Mouse (Mus musculus) lung, postnatal 36 days (tissue): Measurements from ENCODE around the gene Cyp2c65.

ENCODE experiments used
- DNase-seq: peaks from one replicate; pipeline ENCODE4 v3.0.0; 2022; ENCODE audit warnings: mixed read lengths

Gene Cyp2c65

GRCm38 (mm10) chr19:39060719-39061118 is at the start of gene Cyp2c65:
Gene Cyp2c65 (plus strand): TSS chr19:39061015.
- no peak for DNase-seq

GRCm38 (mm10) chr19:39057928-39058327 is 2.9 kb upstream of the Cyp2c65 start:
- no peak for DNase-seq

- DNase-seq: peak; percentile 2
Measured at GRCm38 (mm10) chr19:39098779-39099178, 38.0 kb downstream of the Cyp2c65 start.

GRCm38 (mm10) chr19:39113644-39114043 is 52.8 kb downstream of the Cyp2c65 start, which contains the start of gene Cyp2c66:
Gene Cyp2c66 (plus strand): TSS chr19:39113898.
- no peak for DNase-seq
